Mouse (Mus musculus) forebrain, embryonic 13.5 days (tissue): ENCODE data around the gene Igsf21. TPM values are rescaled to one million over a fixed set of nuclear protein-coding genes. Genes with fewer than 3 reads are reported as not detected.
A peak's percentile ranks its signal among the peaks of the same experiment; 100 is the strongest.

Source experiments
- ATAC-seq: fragments of 200-750 bp; cut with Nextera tagmentation; 2 replicates; pipeline ENCODE4 v1.8.0; 2017
- H3K27ac ChIP-seq: fragments of 300-500 bp; sonication (generic); 2 replicates; pipeline ENCODE4 v1.5.1; 2015; ENCODE audit warnings: inconsistent platforms, mild to moderate bottlenecking, moderate library complexity
- H3K27me3 ChIP-seq: fragments of 300-500 bp; sonication (generic); 2 replicates; pipeline ENCODE4 v1.6.1; 2015; ENCODE audit warnings: mild to moderate bottlenecking, inconsistent platforms
- H3K36me3 ChIP-seq: fragments of 300-500 bp; sonication (generic); 2 replicates; pipeline ENCODE4 v1.6.1; 2015; ENCODE audit warnings: mild to moderate bottlenecking, inconsistent platforms; ENCODE audit not compliant: poor library complexity, severe bottlenecking
- H3K4me1 ChIP-seq: fragments of 300-500 bp; sonication (generic); 2 replicates; pipeline ENCODE4 v1.6.1; 2015; ENCODE audit warnings: inconsistent platforms
- H3K4me2 ChIP-seq: fragments of 300-500 bp; sonication (generic); 2 replicates; pipeline ENCODE4 v1.6.1; 2015; ENCODE audit warnings: inconsistent platforms, mild to moderate bottlenecking, moderate library complexity
- H3K4me3 ChIP-seq: fragments of 300-500 bp; sonication (generic); 2 replicates; pipeline ENCODE4 v1.5.1; 2015; ENCODE audit warnings: mild to moderate bottlenecking, inconsistent platforms
- H3K9ac ChIP-seq: fragments of 300-500 bp; sonication (generic); 2 replicates; pipeline ENCODE4 v1.6.1; 2015; ENCODE audit warnings: mild to moderate bottlenecking, inconsistent platforms
- H3K9me3 ChIP-seq: fragments of 300-500 bp; sonication (generic); replicated peaks from 2 replicates; pipeline ENCODE4 v1.6.1; 2016; ENCODE audit warnings: inconsistent platforms
- WGBS: fragments of 180-500 bp; shearing (Covaris S2); methylation state at CpG from one replicate; pipeline ENCODE4 v1.1.7; 2015; 5-methylcytosine and 5-hydroxymethylcytosine counted together
- polyA plus RNA-seq: library from polyadenylated mRNA; unstranded; fragments of >200 nt; fragmentation: Nextera tagmentation; extraction: Ambion mirVana; gene quantifications from 2 replicates; pipeline ENCODE4 v1.2.1, GENCODE M21; 2015

Igsf21 gene
- polyA plus RNA-seq, 1 experiment from 2014 or later = 28.6 TPM

DNA sequence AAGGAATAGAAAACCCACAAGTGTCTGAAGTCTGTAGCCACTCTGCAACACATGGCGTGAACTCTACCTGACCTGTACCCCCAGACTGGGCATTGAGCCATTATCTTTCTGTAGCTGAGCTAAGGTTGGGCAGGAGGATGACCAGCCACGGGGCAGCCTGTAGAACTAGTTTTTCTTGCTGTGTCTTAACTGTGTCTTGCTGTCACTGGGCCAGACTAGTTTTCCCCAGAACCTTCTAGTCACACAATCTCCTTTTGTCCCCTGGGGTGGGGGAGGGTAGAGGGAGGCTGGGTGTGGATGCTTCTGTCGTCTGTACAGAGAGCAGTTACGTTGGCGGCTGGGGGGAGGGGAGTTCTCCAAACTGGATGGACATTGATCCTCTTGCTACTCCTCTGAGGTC, 267.9 kb downstream of the Igsf21 start:
- no peak for ATAC-seq
- no peaks in the 10 kb centered on the region for H3K9me3 ChIP-seq
- 42% methylated on average over 5 of the region's 5 CpGs for WGBS
- no peak overlapping the region for H3K4me2 ChIP-seq
- H3K4me1 ChIP-seq = peaks cover 26% of the 10 kb centered on the region
- H3K27me3 ChIP-seq = no peaks in the 10 kb centered on the region
- H3K27ac ChIP-seq = no peak overlapping the region
- no peak overlapping the region for H3K4me3 ChIP-seq
- H3K9ac ChIP-seq = no peak overlapping the region
- H3K36me3 ChIP-seq = no peaks in the 10 kb centered on the region

GRCm38 (mm10) chr4:139977308-139977781, 269.2 kb downstream of the Igsf21 start:
- H3K9ac ChIP-seq = peak overlapping the region; percentile 10; the same call in 1 of the 2 replicates
- no peaks in the 10 kb centered on the region for H3K9me3 ChIP-seq
- no peaks in the 10 kb centered on the region for H3K36me3 ChIP-seq
- H3K27me3 ChIP-seq = no peaks in the 10 kb centered on the region
- no peak overlapping the region for H3K4me2 ChIP-seq
- no peak overlapping the region for H3K4me3 ChIP-seq
- no peak for ATAC-seq
- H3K27ac ChIP-seq = no peak overlapping the region
- WGBS = under 1% methylated on average over 5 of the region's 5 CpGs
- peaks cover 22% of the 10 kb centered on the region for H3K4me1 ChIP-seq
